Mouse (Mus musculus) natural killer cell, adult 2 months (primary cell): ENCODE measurements around the gene Rbmy.
"Not testable (repeated sequence)": the region's sequence is repeated elsewhere in the genome, so short reads cannot be mapped to it uniquely, and the experiment has no call there.

Source experiments
- DNase-seq, 2 experiments: peaks; one replicate each; pipeline ENCODE4 v3.0.0; 2022; ENCODE audit warnings: low spot score in 2 of 2

Rbmy gene

GRCm38 (mm10) chrY:2830380-2830779, at the start of gene Rbmy, which contains the start of gene Gm10256:
Rbmy (plus strand) TSS chrY:2830680.
Gm10256 (plus strand) TSS chrY:2830699.
- not testable (repeated sequence) for DNase-seq

GRCm38 (mm10) chrY:2796105-2796504, 34.4 kb upstream of the Rbmy start, which contains the start of gene Gm4064:
Gm4064 (minus strand) TSS chrY:2796205.
- DNase-seq: not testable (repeated sequence)
